Mouse (Mus musculus): Measurements from ENCODE around the gene Arhgef12. TPM values are rescaled to one million over a fixed set of nuclear protein-coding genes. Genes with fewer than 3 reads are reported as not detected.

The Arhgef12 gene
- total RNA-seq, 2 experiments from 2014 or later: 151 to 163 TPM

DNA sequence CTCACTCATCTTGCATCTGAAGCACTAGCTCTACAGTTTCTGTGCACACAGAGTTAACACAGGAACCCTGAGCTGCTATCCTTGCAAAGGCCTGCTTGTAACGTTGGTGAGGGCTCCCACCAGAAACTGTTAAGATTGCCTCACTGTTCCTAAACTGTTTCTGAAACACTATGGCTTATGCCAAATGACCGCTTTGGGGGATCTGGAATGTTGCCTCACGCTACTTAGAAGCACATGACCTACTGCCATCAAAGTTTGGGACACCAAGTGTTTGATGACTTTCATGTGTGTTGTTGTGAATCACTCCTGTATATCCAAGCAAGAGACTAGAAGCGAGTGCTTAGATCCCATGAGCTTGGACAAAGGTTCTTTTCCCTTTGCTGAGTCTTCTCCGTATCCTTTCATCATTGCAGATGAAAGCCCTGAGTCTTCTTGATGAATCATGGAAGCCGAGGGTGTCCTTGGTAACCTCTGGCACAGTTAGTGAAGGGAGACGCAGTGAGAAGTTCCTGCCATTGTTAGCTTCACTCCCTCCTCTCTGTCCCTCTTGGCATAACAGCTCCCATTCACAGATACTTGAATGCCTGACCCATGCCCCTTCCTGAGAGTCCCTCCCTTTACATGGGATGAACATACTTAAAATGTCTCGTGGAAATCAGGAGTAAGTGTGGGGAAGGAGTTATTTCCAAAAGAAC is 3.4 kb upstream of the Arhgef12 start:
- no peak for DNase-seq (ENCODE audit: low spot score in 2 of 2)

- no peak for DNase-seq (ENCODE audit: low spot score in 2 of 2)
These were observed 2.1 kb upstream of the Arhgef12 start for GRCm38 (mm10) chr9:43109125-43109524.

DNA sequence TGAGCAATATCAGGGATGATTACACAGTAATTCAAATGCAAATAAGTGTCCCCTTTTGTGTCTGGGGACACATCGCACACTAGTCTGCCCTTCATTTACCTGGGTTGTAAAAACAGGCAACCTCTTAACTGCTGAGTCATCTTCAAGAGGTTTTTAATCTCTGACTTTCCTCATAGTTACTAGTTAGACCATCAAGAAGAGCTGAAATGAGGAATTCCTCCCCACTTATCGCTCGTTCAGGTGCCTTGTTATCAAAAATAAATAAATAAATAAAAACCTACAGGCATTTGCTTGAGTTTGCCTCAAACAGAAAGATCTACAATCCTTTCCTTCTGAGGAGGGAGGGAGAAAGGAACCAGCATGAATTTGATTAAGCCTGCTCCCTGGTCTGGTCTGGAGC is 1.7 kb upstream of the Arhgef12 start:
- no peak for DNase-seq (ENCODE audit: low spot score in 2 of 2)

DNA sequence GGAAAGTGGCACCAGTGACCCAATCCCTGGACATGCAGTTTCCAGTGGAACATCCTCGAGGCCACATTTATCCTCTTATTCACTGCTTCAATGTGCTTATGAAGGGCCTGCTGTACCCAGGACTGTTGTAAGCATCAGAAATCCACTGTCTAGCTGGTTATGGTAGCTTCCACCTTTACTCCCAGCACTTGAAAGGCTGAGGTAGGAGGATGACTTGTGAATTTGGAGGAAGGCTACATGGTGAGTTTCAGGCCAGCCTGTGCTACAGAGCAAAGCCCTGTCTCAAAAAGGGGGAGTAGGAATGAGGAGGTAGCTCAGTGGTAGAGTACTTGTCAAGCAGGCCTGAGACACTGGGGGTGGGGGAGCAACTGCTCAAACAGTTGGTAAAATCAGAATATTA is 1.0 kb upstream of the Arhgef12 start:
- DNase-seq (ENCODE audit: low spot score in 2 of 2): no peak

DNA sequence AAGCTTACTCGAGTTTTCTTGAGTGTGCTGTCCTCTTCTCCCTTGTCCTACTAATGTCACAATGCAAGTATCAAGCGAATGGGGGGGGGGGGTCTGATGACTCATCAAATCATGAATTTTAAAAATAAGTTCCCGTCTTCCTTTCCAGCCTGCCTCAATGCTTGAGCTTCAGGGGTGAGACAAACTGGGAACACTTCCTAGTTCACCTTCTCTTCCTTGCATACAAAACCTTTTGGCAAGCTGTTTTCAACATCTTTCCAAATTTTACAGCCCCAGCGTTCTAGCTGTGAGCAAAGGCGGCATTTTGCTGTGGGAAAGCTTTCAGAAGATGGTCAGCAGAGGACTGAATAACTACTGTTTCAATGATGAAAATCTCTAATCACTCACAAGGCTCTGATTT is 516 bp upstream of the Arhgef12 start:
- DNase-seq (ENCODE audit: low spot score in 2 of 2): peak in 1 of 2 experiments; percentile 50

GRCm38 (mm10) chr9:43106426-43107186 is 433 bp downstream of the Arhgef12 start:
- DNase-seq (ENCODE audit: low spot score in 2 of 2): peak in 1 of 2 experiments; percentile 58

GRCm38 (mm10) chr9:43105664-43106361 is 1.2 kb downstream of the Arhgef12 start:
- peak; percentile 89 to 93 for DNase-seq (ENCODE audit: low spot score in 2 of 2)

DNA sequence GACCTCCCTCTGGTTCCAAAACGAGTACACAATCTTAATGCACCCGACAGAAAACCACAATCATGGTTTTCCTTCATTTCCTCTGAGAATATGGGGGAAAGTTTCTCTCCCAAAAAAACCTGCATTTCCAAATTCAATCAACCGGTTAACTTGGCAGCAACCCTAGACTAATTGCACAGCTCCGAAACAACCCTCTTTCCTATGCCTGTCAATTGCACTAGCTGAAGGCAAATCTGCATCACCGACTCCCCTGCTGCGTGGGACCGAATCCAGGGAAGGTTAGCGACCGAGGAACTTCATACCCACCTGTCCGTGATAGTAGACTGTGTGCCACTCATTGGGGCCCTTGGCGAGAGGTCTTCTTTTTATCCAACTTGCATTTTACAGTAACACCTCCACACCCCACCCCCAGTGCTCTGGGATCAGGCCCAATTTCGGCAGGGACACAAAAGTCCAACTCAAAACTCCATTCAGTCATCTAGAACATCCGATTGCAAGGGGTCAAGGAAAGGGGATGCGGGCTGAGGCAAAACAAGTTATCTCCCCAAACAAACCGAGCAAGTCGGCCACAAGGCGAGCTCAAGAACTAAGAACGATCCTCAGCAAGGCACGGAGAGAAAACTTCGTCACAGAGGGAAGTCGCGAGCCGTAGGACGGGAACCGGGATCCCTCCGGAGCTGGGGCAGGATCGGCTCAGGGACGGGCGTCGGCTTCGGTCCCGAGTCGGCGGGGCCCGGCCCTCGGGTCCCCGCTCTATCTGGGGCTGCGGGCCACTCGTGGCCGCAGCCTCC is 2.0 kb downstream of the Arhgef12 start:
- peak in 1 of 2 experiments; percentile 46 for DNase-seq (ENCODE audit: low spot score in 2 of 2)

GRCm38 (mm10) chr9:43104526-43104872 is 2.5 kb downstream of the Arhgef12 start:
- DNase-seq (ENCODE audit: low spot score in 2 of 2): no peak

- no peak for DNase-seq (ENCODE audit: low spot score in 2 of 2)
These were observed 3.3 kb downstream of the Arhgef12 start for GRCm38 (mm10) chr9:43103675-43104299.

DNA sequence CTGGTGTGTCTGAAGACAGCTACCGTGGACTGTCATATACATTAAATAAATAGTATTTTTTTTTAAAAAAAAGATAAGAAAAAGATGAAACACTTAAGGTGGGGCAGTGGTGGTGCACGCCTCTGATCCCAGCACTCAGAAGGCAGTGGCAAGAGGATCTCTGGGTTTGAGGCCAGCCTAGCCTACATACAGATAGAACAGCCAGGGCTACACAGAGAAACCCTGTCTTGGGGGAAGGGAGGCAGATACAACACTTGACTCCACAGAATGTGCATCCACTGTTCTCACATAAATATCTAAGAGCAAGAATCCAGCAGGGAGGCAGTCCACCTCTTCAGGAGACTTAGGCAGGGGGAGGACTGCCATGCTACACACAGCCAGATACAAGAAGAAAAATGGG is 4.1 kb downstream of the Arhgef12 start:
- no peak for DNase-seq (ENCODE audit: low spot score in 2 of 2)

DNA sequence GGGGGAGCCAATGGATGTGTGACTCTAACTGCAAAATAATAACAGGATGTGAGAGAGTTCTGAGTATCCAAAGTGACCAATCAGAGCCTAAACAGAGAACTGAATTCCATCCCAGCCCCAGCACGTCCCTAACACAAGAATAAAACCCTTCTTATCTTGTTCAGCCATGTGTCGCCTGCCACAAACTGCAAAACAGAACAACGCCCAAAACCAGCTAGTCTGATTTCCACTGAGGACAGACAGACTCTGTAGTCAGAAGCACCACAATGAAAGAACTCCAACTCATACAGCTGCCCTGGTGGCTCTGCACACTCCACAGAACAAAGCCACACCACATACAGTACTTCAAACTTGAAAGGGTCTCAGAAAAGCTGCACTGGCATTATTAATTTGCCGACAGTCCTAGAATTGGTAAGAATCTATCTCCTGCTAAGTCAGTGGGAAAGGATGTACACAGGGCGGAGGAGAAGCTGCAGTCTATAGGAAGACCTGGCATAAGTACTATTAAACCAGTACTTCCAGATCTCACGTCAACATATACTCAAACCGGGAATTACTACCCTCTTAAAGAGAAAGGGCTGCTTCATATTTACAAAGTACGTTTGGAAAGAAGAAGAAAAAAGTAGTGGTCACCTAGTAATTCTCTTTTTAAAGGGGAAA is 5.0 kb downstream of the Arhgef12 start:
- DNase-seq (ENCODE audit: low spot score in 2 of 2): no peak

- DNase-seq (ENCODE audit: low spot score in 2 of 2): no peak
These were observed 8.1 kb downstream of the Arhgef12 start for GRCm38 (mm10) chr9:43098922-43099321.

DNA sequence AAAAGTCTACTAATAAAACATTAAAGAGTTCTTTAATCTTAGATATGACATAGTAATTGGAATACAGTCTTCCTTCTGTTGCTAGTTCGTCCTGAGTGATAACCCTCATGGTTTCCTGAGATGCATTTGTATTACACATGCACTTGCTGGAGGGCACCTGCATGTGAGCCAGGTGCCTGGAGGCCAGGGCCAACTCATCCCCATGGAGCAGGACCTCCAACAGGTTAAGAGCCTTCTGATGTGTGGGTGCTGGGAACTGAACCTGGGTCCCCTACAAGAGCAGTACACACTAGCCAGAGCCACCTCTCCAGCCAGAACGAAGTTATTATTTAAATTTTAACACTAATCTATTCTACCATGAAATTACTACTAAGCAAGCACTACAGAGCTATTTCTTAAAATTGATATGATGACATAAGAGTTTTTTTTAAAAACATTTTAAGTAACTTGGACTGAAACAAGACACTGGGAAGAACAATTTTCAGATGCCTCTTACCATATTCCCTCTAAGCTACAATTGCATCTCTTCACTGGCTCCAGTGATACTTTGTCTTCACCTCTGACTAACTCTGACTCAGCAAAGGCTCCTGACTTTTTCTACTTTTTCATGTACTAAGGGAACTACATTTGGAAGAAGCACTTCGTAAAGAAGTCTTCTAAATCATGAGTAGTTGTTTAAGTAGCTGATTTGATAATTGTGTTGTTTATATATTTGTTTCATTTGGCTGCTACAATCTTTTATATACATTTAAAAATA is 9.1 kb downstream of the Arhgef12 start:
- no peak for DNase-seq (ENCODE audit: low spot score in 2 of 2)

GRCm38 (mm10) chr9:43096337-43096736 is 10.7 kb downstream of the Arhgef12 start:
- DNase-seq (ENCODE audit: low spot score in 2 of 2): no peak

DNA sequence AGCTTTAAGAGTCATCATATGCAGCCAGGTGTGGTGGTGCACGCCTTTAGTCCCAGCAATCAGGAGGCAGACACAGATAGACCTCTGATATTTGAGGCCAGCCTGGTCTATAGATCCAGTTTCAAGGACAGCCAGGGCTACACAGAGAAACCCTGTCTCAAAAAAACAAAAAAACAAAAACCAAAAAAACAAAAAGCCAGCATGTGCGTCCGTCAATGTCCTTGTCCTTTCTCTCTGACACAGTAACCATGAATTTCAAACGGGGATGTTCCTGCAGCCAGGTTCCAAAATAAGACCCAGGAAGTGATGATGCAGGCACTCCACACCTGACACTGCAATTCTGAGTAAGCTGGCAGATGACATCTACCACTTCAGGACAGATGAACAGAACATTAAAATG is 12.2 kb downstream of the Arhgef12 start:
- no peak for DNase-seq (ENCODE audit: low spot score in 2 of 2)

- peak in 1 of 2 experiments; percentile 45 for DNase-seq (ENCODE audit: low spot score in 2 of 2)
These were observed 13.2 kb downstream of the Arhgef12 start for GRCm38 (mm10) chr9:43093803-43094202.

GRCm38 (mm10) chr9:43085686-43086285 is 21.3 kb downstream of the Arhgef12 start:
- no peak for DNase-seq (ENCODE audit: low spot score in 2 of 2)
